Mouse (Mus musculus) embryonic facial prominence, embryonic 12.5 days (tissue): ENCODE results near the gene Dusp28. TPM values are rescaled to one million over a fixed set of nuclear protein-coding genes. Genes with fewer than 3 reads are reported as not detected.
A peak's percentile ranks its signal among the peaks of the same experiment; 100 is the strongest.

ENCODE experiments used
- ATAC-seq: fragments of 200-750 bp; cut with Nextera tagmentation; 2 replicates; pipeline ENCODE4 v1.8.0; 2017; ENCODE audit not compliant: insufficient number of reproducible peaks, insufficient read depth, low FRiP score, low TSS enrichment
- H3K27ac ChIP-seq: fragments of 300-500 bp; sonication (generic); 2 replicates; pipeline ENCODE4 v1.5.1; 2016; ENCODE audit warnings: mild to moderate bottlenecking
- H3K27me3 ChIP-seq: fragments of 300-500 bp; sonication (generic); 2 replicates; pipeline ENCODE4 v1.6.1; 2016; ENCODE audit warnings: mild to moderate bottlenecking, moderate library complexity
- H3K36me3 ChIP-seq: fragments of 300-500 bp; sonication (generic); 2 replicates; pipeline ENCODE4 v1.6.1; 2016; ENCODE audit warnings: mild to moderate bottlenecking
- H3K4me1 ChIP-seq: fragments of 300-500 bp; sonication (generic); 2 replicates; pipeline ENCODE4 v1.6.1; 2016
- H3K4me2 ChIP-seq: fragments of 300-500 bp; sonication (generic); replicated peaks from 2 replicates; pipeline ENCODE4 v1.6.1; 2016; ENCODE audit warnings: mild to moderate bottlenecking, moderate library complexity
- H3K4me3 ChIP-seq: fragments of 300-500 bp; sonication (generic); 2 replicates; pipeline ENCODE4 v1.5.1; 2016; ENCODE audit warnings: mild to moderate bottlenecking
- H3K9ac ChIP-seq: fragments of 300-500 bp; sonication (generic); 2 replicates; pipeline ENCODE4 v1.6.1; 2016; ENCODE audit warnings: mild to moderate bottlenecking, moderate library complexity
- H3K9me3 ChIP-seq: fragments of 300-500 bp; sonication (generic); 2 replicates; pipeline ENCODE4 v1.6.1; 2016; ENCODE audit warnings: mild to moderate bottlenecking, moderate library complexity
- WGBS: fragments of 180-500 bp; shearing (Covaris S2); methylation state at CpG from one replicate; pipeline ENCODE4 v1.1.7; 2016; 5-methylcytosine and 5-hydroxymethylcytosine counted together
- polyA plus RNA-seq: library from polyadenylated mRNA; unstranded; fragments of >200 nt; fragmentation: Nextera tagmentation; extraction: Ambion mirVana; gene quantifications from 2 replicates; pipeline ENCODE4 v1.2.1, GENCODE M21; 2016

The Dusp28 gene
- polyA plus RNA-seq, 1 experiment from 2014 or later, result 10.8 TPM

- H3K36me3 ChIP-seq, result peaks cover 45% of the 10 kb centered on the region
- WGBS, result 86% methylated on average over 4 of the region's 4 CpGs
- no peak overlapping the region for H3K4me2 ChIP-seq
- H3K4me3 ChIP-seq, result no peak overlapping the region
- no peaks in the 10 kb centered on the region for H3K9me3 ChIP-seq
- H3K4me1 ChIP-seq, result no peaks in the 10 kb centered on the region
- ATAC-seq, result no peak
- no peaks in the 10 kb centered on the region for H3K27me3 ChIP-seq
- no peak overlapping the region for H3K27ac ChIP-seq
- no peak overlapping the region for H3K9ac ChIP-seq
These were observed 14.7 kb downstream of the Dusp28 start for GRCm38 (mm10) chr1:92921496-92921895.

DNA sequence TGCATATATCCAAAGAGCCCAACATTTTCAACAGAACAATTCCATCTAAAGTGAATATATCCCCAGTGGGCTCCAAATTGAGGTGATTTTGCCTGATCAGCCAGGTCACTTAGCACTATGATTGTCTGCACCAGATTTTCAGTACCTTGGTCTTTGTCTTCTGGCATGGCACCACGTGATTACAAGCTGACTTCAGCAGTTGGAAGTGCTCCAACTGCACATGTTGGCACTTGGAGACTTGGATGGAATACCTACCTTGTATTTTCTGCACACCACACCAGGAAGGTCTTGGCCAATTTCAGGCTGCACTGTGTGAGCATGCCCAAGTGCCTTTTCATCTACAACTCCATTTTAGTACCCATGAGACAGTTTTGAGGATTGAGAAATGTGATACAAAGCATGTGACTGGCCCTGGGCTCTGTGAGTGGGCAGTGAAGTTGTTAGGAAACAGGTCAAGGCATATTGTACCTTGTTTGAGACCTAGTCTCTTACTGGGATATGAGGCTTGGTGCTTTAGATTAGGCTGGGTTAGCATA is 23.5 kb downstream of the Dusp28 start:
- Histone ChIP-seq H3K4me3 (no peak overlapping the region), H3K4me2 (no peak overlapping the region), H3K9ac (no peak overlapping the region), H3K9me3 (peaks cover 5% of the 10 kb centered on the region), H3K27me3 (no peaks in the 10 kb centered on the region), H3K36me3 (no peaks in the 10 kb centered on the region), H3K4me1 (peaks cover 6% of the 10 kb centered on the region; the same call in 1 of the 2 replicates), H3K27ac (no peak overlapping the region)
- ATAC-seq, result no peak
- WGBS, result 25% methylated on average over 1 of the region's 1 CpGs

DNA sequence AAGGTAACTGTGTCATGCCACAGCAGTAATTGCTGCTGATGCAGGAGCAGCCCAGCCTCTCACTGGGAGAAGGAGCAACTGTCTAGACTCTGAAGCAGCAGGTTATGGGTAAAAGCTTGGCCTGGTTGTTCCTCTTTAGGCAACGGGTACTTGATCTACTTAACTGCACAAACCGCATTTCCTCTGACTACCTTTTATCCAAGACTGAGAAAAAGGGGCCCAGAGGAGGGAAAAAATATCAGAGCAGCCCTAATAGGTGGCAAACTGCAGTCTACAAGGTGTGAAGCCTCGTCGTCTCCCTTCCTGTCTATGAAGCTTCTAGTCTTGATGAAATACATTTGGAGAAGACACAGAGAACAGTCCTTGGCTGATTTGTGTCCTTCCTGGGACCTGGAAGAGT is 26.8 kb downstream of the Dusp28 start:
- peaks cover 5% of the 10 kb centered on the region for H3K9me3 ChIP-seq
- H3K4me2 ChIP-seq, result peak overlapping the region; percentile 68
- H3K4me1 ChIP-seq, result peaks cover 12% of the 10 kb centered on the region
- H3K27me3 ChIP-seq, result no peaks in the 10 kb centered on the region
- H3K9ac ChIP-seq, result peak overlapping the region; percentile 74
- H3K36me3 ChIP-seq, result peaks cover 12% of the 10 kb centered on the region
- 85% methylated on average over 4 of the region's 4 CpGs for WGBS
- peak overlapping the region; percentile 94 for H3K27ac ChIP-seq
- peak overlapping the region; percentile 65 for H3K4me3 ChIP-seq
- ATAC-seq, result no peak

GRCm38 (mm10) chr1:92934182-92934827 is 27.5 kb downstream of the Dusp28 start, which contains the start of gene Capn10:
TSS of gene Capn10 (plus strand) at chr1:92934376.
- no peaks in the 10 kb centered on the region for H3K27me3 ChIP-seq
- H3K9ac ChIP-seq, result peak within 1 kb of the TSS; percentile 74
- peak within 1 kb of the TSS; percentile 68 for H3K4me2 ChIP-seq
- peaks cover 12% of the 10 kb centered on the region for H3K4me1 ChIP-seq
- peak within 1 kb of the TSS; percentile 94 for H3K27ac ChIP-seq
- H3K4me3 ChIP-seq, result peak within 1 kb of the TSS; percentile 65
- H3K9me3 ChIP-seq, result peaks cover 5% of the 10 kb centered on the region
- under 1% methylated on average over 45 of the region's 45 CpGs for WGBS
- peaks cover 19% of the 10 kb centered on the region for H3K36me3 ChIP-seq
- peak; percentile 99 for ATAC-seq

DNA sequence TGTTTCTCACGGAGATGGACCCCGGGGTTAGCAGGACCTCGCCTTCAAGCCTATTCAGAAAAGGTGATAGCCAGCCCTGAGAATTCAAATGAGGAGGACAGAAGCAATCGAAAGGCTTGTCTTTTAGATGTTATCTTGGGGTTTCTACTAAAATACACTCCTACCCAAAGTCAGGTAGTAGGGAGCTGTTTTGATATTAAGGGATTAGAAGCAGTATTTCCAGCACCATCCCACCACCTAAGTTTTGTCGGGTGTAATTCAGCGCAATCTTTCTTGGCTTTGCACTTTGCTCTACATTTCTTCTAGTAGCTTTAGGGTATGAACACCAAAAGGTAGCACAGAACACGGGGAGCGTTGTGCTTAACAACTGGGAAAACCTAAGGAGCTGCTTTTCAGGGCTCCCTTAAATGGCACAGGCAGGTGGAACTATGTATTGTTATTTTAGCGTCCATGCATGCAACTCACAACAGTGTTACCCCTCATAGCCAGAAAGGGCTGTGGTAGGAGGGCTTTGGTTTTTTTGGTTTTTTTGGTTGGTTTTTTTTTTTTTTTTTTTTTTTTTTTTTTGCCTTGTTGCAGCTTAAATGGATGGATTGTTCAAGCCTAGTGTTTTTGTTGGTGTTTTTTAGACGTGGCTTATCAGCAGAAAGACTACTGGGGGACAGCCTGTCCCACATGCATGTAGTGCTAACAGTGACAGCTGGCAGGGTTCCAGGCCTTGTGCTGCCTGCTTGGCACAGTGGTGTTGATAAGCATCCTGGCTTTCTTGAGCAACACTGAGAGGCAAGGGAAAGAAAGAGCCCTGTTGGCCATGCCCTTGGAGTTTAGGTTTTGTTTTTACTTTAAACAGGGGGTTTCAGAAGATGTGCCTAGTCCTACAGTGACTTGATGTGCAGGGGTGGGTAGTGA is 28.5 kb downstream of the Dusp28 start:
- Histone ChIP-seq H3K9ac (peak overlapping the region; percentile 74), H3K27ac (peak overlapping the region; percentile 94; the same call in 1 of the 2 replicates)
- WGBS, result 18% methylated on average over 10 of the region's 10 CpGs

GRCm38 (mm10) chr1:92935977-92936376 is 29.2 kb downstream of the Dusp28 start:
- Histone ChIP-seq H3K4me2 (peak overlapping the region; percentile 68), H3K27me3 (no peaks in the 10 kb centered on the region), H3K27ac (no peak overlapping the region), H3K9ac (no peak overlapping the region), H3K4me1 (peaks cover 12% of the 10 kb centered on the region), H3K9me3 (peaks cover 5% of the 10 kb centered on the region), H3K4me3 (0 out of 2 replicates have a peak overlapping the region, but pooled peaks have one; percentile 8), H3K36me3 (peaks cover 35% of the 10 kb centered on the region)
- WGBS, result 67% methylated on average over 2 of the region's 2 CpGs
- no peak for ATAC-seq

More for the DNA sequence above, 28.5 kb downstream of the Dusp28 start:
- Histone ChIP-seq H3K4me1 (peaks cover 12% of the 10 kb centered on the region), H3K9me3 (peaks cover 5% of the 10 kb centered on the region), H3K4me3 (peak overlapping the region; percentile 65), H3K36me3 (peaks cover 29% of the 10 kb centered on the region), H3K4me2 (peak overlapping the region; percentile 68), H3K27me3 (no peaks in the 10 kb centered on the region)
- no peak for ATAC-seq

DNA sequence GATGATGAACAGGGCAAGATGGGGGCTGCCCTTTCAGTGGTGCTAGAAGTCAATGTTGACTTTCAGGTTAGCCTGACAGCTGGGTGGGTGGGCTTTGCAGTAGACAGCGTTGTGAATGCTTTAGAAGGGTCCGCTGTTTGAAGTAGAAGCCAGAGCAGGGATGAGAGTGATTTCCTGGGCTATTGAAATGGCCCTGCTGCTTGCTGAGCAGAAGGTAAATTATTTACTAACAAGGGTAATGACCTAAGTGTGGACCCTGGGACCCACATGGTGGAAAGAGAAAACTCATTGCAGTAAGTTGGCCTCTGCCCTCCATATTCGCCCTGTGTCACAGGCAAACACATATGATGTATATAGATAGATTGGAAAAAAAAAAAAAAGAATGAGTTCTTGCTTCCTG is 29.7 kb downstream of the Dusp28 start:
- H3K4me1 ChIP-seq, result peaks cover 12% of the 10 kb centered on the region
- peaks cover 5% of the 10 kb centered on the region for H3K9me3 ChIP-seq
- H3K27me3 ChIP-seq, result no peaks in the 10 kb centered on the region
- no peak overlapping the region for H3K4me3 ChIP-seq
- H3K27ac ChIP-seq, result no peak overlapping the region
- WGBS, result 88% methylated on average over 3 of the region's 3 CpGs
- no peak overlapping the region for H3K4me2 ChIP-seq
- H3K9ac ChIP-seq, result no peak overlapping the region
- ATAC-seq, result no peak
- peaks cover 37% of the 10 kb centered on the region for H3K36me3 ChIP-seq

DNA sequence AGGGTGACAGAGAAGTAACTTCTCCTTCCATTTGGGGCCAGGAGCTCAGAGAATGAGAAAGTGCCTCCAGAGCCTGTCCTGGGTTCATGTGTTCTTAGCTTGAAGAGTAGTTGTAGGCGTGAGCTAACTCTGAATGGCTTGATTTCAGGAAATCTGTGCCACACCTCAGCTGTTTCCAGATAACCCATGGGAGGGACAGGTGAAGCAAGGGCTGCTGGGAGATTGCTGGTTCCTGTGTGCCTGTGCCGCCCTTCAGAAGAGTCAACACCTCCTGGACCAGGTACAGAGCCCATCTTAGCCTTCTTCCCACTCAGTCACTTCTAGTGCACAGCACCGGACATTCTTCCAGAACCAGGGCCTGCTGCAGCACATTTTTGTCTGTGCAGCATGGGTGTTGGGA is 31.0 kb downstream of the Dusp28 start:
- no peak overlapping the region for H3K27ac ChIP-seq
- H3K4me2 ChIP-seq, result no peak overlapping the region
- no peak overlapping the region for H3K9ac ChIP-seq
- H3K9me3 ChIP-seq, result peaks cover 4% of the 10 kb centered on the region
- peaks cover 12% of the 10 kb centered on the region for H3K4me1 ChIP-seq
- no peak overlapping the region for H3K4me3 ChIP-seq
- peaks cover 49% of the 10 kb centered on the region for H3K36me3 ChIP-seq
- WGBS, result 93% methylated on average over 3 of the region's 3 CpGs
- ATAC-seq, result no peak
- no peaks in the 10 kb centered on the region for H3K27me3 ChIP-seq

GRCm38 (mm10) chr1:92939746-92940145 is 33.0 kb downstream of the Dusp28 start:
- Histone ChIP-seq H3K9me3 (no peaks in the 10 kb centered on the region), H3K27ac (no peak overlapping the region), H3K36me3 (peaks cover 67% of the 10 kb centered on the region), H3K27me3 (no peaks in the 10 kb centered on the region), H3K9ac (no peak overlapping the region), H3K4me2 (no peak overlapping the region), H3K4me1 (peaks cover 8% of the 10 kb centered on the region), H3K4me3 (no peak overlapping the region)
- 94% methylated on average over 4 of the region's 4 CpGs for WGBS
- no peak for ATAC-seq

GRCm38 (mm10) chr1:92943219-92943989 is 36.6 kb downstream of the Dusp28 start:
- Histone ChIP-seq H3K27me3 (no peaks in the 10 kb centered on the region), H3K4me1 (no peaks in the 10 kb centered on the region), H3K36me3 (peaks cover 90% of the 10 kb centered on the region), H3K4me3 (no peak overlapping the region), H3K4me2 (no peak overlapping the region), H3K9me3 (no peaks in the 10 kb centered on the region), H3K27ac (no peak overlapping the region), H3K9ac (no peak overlapping the region)
- ATAC-seq, result no peak
- 92% methylated on average over 19 of the region's 19 CpGs for WGBS

DNA sequence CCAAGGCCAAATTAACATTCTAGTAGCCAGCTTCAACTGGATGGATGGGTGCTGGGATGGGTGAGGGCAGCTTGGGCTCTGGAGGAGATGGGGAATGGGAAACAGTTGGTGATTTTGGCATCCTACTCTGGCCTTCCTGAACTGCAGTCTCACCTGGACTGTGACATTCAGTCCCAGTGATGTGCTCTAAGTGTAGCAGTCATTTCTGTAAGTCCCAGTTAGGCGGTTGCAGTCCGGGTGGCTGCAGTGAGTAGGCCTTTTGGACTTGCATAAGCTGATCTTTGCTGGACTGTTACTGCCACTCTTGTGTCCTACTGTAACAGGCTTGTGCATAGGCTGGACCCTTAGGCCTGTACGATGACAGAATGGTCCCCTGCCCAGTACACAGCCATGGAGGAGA is 41.2 kb downstream of the Dusp28 start:
- Histone ChIP-seq H3K4me3 (no peak overlapping the region), H3K9ac (no peak overlapping the region), H3K27ac (no peak overlapping the region), H3K4me1 (no peaks in the 10 kb centered on the region), H3K4me2 (no peak overlapping the region), H3K27me3 (no peaks in the 10 kb centered on the region), H3K9me3 (no peaks in the 10 kb centered on the region), H3K36me3 (peaks cover 58% of the 10 kb centered on the region)
- 89% methylated on average over 3 of the region's 3 CpGs for WGBS
- ATAC-seq, result no peak
